Comparison of ENCODE assay signal across 20 mouse cellular contexts in genomic region chr1:59749047-59749446, GRCm38 (mm10).
"Had no signal": no experiment of that assay in that cellular context is flagged by ENCODE, and none has a peak within 500 bp of the region (broad histone marks: within the 10 kb centered on the region; RNA-seq: fewer than 3 reads in every experiment).

No protein-coding gene starts in this region.

- H3K27ac ChIP-seq: intestine, embryonic 15.5 days; kidney, embryonic 15.5 days; left cerebral cortex, adult 2 months; limb, embryonic 12.5 days; limb, embryonic 15.5 days; liver, embryonic 14.5 days; lung, embryonic 15.5 days; macrophage; stomach, embryonic 15.5 days had no signal

- H3K4me1 ChIP-seq: intestine, embryonic 15.5 days; kidney, embryonic 15.5 days; limb, embryonic 12.5 days; limb, embryonic 15.5 days; lung, embryonic 15.5 days; stomach, embryonic 15.5 days had no signal

- H3K9me3 ChIP-seq: intestine, embryonic 15.5 days; kidney, embryonic 15.5 days; limb, embryonic 12.5 days; limb, embryonic 15.5 days; lung, embryonic 15.5 days; stomach, embryonic 15.5 days had no signal

- ATAC-seq: intestine, embryonic 15.5 days; liver, postnatal 0 days had no signal

- H3K27me3 ChIP-seq: intestine, embryonic 15.5 days; kidney, embryonic 15.5 days; limb, embryonic 12.5 days; limb, embryonic 15.5 days; lung, embryonic 15.5 days; stomach, embryonic 15.5 days had no signal

- H3K4me3 ChIP-seq: intestine, embryonic 15.5 days; kidney, embryonic 15.5 days; left cerebral cortex, adult 2 months; limb, embryonic 12.5 days; limb, embryonic 15.5 days; lung, embryonic 15.5 days; stomach, embryonic 15.5 days had no signal

- H3K9ac ChIP-seq: intestine, embryonic 15.5 days; kidney, embryonic 15.5 days; limb, embryonic 12.5 days; limb, embryonic 15.5 days; liver, embryonic 14.5 days; liver, postnatal 0 days; lung, embryonic 15.5 days; stomach, embryonic 15.5 days had no signal

- H3K36me3 ChIP-seq: intestine, embryonic 15.5 days; kidney, embryonic 15.5 days; limb, embryonic 12.5 days; limb, embryonic 15.5 days; lung, embryonic 15.5 days; stomach, embryonic 15.5 days had no signal

- DNase-seq: kidney, adult 11 months; kidney, adult 8-10 months; kidney, postnatal 10 days; kidney, postnatal 36 days; layer of hippocampus, postnatal 36 days; left cerebral cortex, postnatal 4 days; liver, postnatal 0 days; midbrain, embryonic 14.5 days; spleen, adult 18-20 months; thymus, adult 18-20 months; thymus, postnatal 36 days had no signal
